Mouse (Mus musculus): ENCODE measurements around the gene Rhbdf2.

DNA sequence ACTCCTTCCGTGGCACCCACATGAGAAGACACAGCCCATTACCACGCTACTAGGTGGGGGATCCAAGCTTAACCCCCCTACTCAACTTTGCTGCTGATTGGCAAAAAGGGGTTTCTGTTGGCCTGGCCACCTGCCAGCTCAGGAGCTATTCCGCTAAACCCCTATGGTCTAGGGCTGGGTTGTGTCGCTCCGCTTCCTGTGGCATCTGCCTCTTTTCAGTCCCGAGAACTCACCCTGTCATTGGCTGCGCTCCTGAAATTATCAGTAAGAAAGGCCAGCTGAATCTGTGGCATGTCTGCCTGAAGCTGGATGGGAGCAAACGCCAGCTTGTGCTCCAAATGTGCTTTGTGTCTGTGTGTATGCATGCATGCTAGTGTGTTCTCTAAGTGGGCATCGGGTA, 33.4 kb upstream of the Rhbdf2 start:
- TF ChIP-seq CTCF (IDR thresholded peaks at IDR 0.05; ENCODE audit: low read depth): no peak
- TF ChIP-seq EP300 (IDR thresholded peaks at IDR 0.05; ENCODE audit: low read depth): no peak
